Mouse (Mus musculus): Measurements from ENCODE around the gene Trp53rka.

DNA sequence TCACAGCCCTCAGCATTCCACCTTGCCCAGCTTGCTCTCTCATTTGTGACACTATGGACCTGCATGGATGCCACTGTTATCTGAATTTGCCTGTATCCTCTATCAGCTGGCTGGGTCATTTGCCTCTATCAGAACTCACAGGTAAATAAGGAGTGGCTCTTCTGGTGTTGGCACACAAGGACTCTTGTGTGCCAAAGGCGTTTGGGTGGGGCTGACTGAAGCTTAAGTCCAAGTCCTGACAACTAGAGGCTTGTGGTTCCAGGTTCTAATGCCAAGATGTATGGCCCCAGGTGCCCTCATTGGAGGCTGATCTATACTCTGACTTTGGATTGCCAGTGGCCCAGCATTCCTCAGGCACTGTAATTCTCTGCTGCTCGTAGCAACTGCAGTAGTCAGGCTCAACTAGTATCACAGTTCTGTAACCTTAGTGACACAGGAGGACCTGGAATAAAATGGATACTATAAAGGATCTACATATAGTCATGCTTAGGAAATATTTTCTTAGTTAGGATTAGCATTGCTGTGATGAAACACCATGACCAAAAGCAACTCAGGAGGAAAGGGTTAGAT is 4.7 kb upstream of the Trp53rka start:
- TF ChIP-seq CTCF (IDR thresholded peaks at IDR 0.05; ENCODE audit: low read depth, low read length) (no peak), POLR2A (IDR thresholded peaks at IDR 0.05; ENCODE audit: extremely low read depth, insufficient read depth, low read length) (no peak)

Data from liver, adult 2 months (tissue).